Mouse (Mus musculus): ENCODE results near the gene Immp2l.
"Not testable (repeated sequence)": the region's sequence is repeated elsewhere in the genome, so short reads cannot be mapped to it uniquely, and the experiment has no call there.

Immp2l gene

GRCm38 (mm10) chr12:41831731-41832130 lies 807.8 kb downstream of the Immp2l start:
- DNase-seq (ENCODE audit: extremely low spot score, low spot score) = no peak

GRCm38 (mm10) chr12:41834646-41835045 lies 810.8 kb downstream of the Immp2l start:
- DNase-seq (ENCODE audit: extremely low spot score, low spot score) = no peak

GRCm38 (mm10) chr12:41838334-41838847 lies 814.5 kb downstream of the Immp2l start:
- no peak for DNase-seq (ENCODE audit: extremely low spot score, low spot score)

DNA sequence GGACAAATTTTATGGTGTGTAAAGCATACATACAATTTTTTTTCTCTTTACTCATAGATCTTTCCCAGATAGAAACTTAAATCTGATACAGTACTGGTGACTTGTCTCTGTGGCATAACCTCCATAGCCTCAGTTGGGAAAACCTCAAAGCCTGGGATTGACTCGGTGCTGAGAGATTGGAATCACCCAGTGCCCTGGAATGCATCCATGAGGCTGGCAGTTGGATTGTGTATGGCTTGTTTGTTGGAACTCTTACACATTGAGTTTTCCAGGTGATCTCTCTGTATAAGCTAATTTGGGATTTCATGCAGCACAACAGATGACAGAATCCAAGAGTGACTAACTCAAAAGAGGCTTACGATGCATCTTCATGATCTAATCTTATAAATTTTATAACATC lies 815.4 kb downstream of the Immp2l start:
- DNase-seq (ENCODE audit: extremely low spot score, low spot score) = no peak

DNA sequence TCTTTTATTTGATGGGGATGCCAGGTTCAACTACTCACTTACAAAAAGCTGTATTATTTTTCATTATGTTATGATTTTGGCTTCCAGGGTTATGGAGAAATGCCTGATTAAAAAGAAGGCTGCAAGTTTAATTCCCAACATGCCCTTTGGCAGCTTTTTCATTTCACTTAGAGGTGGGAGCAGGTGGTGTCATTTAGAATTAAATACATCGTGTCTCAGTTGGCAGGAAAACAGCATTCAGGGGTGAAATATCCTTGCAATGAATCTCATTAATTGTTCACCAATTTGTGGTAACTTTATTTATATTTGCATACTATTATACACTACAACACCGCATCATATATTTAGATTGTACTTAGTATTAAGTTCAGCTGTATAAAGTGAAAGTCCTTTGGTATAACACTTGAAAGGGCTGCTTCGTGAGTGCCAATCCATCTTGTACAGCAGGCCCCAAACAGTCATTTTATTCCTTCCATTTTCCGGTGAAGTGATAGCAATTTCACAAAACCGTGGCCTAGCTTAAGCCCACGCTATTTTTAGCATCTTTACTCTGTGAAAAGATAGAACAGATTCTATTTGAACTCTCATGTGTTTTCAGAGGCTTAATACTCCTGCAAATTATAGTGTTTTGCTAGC lies 818.9 kb downstream of the Immp2l start:
- no peak for DNase-seq (ENCODE audit: extremely low spot score, low spot score)

DNA sequence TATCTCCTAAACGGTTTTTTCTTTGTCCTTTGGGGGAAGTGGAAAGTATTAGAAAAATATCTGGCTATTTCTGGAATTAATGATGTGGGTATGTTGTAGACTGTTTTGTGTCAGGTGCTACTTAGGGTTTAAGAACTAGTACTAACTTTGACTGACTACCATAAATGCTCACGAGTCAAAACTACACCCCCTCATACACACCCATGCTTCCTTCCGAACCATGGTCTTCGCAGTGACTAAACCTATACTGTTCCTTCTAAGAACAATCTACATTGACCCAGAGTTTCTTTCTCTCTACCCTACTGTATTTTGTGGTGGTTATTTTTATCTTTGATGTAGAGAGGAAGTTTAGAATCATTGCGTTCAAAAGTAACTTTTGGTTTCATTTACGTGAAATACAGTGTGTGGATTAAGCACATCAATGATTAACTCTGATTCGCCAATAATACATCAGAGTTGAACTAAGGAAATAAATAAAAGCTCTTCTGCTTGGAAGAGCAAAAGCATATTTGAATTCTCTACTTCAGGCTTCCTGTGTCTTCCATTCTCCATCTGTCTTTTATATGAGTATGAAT lies 828.1 kb downstream of the Immp2l start:
- no peak for DNase-seq (ENCODE audit: extremely low spot score, low spot score)

GRCm38 (mm10) chr12:41859652-41860051 lies 835.8 kb downstream of the Immp2l start:
- not testable (repeated sequence) for DNase-seq (ENCODE audit: extremely low spot score, low spot score)

GRCm38 (mm10) chr12:41868317-41868716 lies 844.4 kb downstream of the Immp2l start:
- no peak for DNase-seq (ENCODE audit: extremely low spot score, low spot score)

GRCm38 (mm10) chr12:41874015-41874414 lies 850.1 kb downstream of the Immp2l start:
- DNase-seq (ENCODE audit: extremely low spot score, low spot score) = no peak

GRCm38 (mm10) chr12:41877292-41877959 lies 853.5 kb downstream of the Immp2l start:
- DNase-seq (ENCODE audit: extremely low spot score, low spot score) = no peak

DNA sequence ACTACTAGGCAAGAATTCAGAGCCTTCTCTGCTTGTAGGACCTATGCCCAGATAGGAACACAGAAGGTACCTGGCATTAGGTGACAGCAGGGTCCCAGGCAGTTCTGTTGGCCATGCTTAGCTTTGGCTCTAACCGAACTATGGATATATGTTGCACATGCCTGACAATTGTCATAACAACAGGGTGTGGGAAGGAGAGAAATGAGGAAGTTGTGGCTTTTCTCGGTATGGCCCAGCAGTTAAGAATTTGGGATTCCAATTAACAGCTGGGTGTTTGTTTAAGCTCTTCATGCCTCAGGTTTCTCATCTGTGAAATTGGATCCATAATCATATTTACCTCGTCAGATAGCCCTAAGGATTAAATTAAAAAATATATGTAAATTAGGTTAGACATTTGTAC lies 854.6 kb downstream of the Immp2l start:
- DNase-seq (ENCODE audit: extremely low spot score, low spot score) = no peak

DNA sequence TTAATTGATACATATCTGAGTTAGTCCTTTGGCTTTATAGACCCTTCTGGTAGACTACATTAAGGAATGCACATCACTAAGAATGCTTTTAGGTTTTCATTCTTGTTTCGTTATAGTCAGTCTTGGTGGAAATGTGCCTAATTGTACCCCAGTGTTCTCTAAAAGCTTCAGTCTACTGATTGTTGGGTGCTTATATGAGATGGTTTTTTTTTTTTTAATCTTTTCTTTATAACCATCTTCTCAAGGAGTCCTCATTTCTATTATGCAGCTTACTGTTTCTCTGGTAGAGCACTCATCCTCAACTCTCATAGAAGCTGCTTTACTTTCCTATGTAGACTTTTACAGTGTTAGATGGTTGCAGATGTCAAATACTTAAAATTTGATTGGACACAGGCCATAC lies 855.1 kb downstream of the Immp2l start:
- no peak for DNase-seq (ENCODE audit: extremely low spot score, low spot score)

GRCm38 (mm10) chr12:41879412-41879811 lies 855.5 kb downstream of the Immp2l start:
- no peak for DNase-seq (ENCODE audit: extremely low spot score, low spot score)

DNA sequence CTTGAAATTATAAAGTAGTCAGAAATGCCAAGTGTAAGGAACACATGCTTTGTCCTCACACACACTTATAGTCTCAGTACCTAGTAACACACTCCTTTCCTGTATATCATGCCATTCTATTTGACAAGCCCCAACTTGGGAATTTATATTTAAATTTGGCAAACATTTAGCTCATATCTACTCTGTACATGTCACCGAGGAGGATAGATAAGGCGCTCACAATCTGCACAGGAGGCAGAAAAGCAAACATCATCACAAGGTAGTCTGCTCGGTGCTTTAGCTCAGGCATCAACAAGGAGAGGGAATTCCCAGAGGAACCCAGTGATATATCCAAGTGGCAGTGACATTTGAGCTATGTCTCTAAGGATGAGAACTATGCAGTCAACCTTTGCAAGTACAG lies 856.9 kb downstream of the Immp2l start:
- DNase-seq (ENCODE audit: extremely low spot score, low spot score) = no peak

DNA sequence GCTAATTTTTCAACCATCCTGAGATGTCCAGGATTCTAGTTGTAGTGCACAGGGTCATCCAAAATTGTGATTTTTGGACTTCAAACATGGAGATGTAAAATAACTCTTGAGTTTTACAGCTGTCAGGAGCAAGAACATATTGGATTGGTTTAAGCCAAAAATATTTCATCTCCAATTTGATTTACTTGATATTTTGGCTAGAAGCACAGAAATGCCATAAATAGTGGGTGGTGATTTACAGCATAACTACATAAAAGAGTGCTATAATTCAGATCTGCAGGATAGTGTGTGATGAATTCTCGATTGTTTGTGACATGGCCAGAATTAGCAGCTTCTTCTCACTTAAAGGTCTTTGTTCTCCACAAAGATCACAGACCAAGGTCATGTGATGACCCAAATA lies 884.1 kb downstream of the Immp2l start:
- DNase-seq (ENCODE audit: extremely low spot score, low spot score) = no peak

- no peak for DNase-seq (ENCODE audit: extremely low spot score, low spot score)
Observed at GRCm38 (mm10) chr12:41911626-41912025, 887.7 kb downstream of the Immp2l start.

DNA sequence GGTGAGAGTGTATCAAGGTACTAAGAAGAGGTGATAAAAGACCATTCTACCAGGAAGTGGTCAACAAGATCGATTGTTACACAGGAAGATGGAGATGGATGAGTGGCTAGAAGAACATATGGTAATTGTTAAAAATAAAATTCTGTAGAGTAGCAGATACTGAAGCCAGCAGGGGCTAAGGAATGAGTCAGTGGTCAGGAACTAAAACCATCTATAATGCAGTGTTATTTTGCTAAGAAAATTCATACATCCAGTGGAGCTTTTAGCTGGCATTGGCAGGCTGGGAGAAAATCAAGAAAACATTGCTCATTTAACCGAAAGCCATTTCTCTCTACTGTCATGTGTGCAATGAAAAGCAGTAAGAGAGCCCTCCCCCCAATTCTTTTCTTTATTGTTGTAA lies 913.9 kb downstream of the Immp2l start:
- DNase-seq (ENCODE audit: extremely low spot score, low spot score) = no peak

GRCm38 (mm10) chr12:41941853-41942252 lies 918.0 kb downstream of the Immp2l start:
- no peak for DNase-seq (ENCODE audit: extremely low spot score, low spot score)

- DNase-seq (ENCODE audit: extremely low spot score, low spot score) = no peak
Observed at GRCm38 (mm10) chr12:41944079-41944672, 920.3 kb downstream of the Immp2l start.

GRCm38 (mm10) chr12:41946536-41946935 lies 922.6 kb downstream of the Immp2l start:
- no peak for DNase-seq (ENCODE audit: extremely low spot score, low spot score)

GRCm38 (mm10) chr12:41949409-41949808 lies 925.5 kb downstream of the Immp2l start:
- DNase-seq (ENCODE audit: extremely low spot score, low spot score) = no peak

DNA sequence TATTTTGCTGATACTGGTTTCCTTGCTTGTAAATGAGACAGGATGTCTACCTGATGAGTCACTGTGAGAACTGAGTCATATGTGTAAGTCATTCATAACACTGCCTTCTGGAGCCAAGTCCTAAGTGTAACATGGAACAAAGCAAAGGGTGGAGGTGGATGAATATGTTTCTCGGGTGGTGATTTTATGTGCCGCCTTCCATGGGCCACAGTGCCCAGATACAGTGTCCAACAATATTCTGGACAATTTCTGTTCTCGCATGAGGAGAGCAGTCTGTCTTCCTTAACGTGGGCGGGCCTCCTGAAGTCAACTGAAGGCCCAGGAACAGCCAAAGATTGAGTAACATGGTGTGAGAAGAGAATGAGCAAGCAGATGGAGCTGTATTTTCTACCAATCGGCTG lies 926.0 kb downstream of the Immp2l start:
- DNase-seq (ENCODE audit: extremely low spot score, low spot score) = no peak

Data from neural tube, embryonic 10.5 days (tissue).